Mouse (Mus musculus) limb, embryonic 14.5 days (tissue): Measurements from ENCODE around the gene Rasal1. TPM values are rescaled to one million over a fixed set of nuclear protein-coding genes. Genes with fewer than 3 reads are reported as not detected.
A peak's percentile ranks its signal among the peaks of the same experiment; 100 is the strongest.

Experiments
- ATAC-seq: fragments of 200-750 bp; cut with Nextera tagmentation; 2 replicates; pipeline ENCODE4 v1.8.0; 2017; ENCODE audit warnings: low read depth, moderate number of reproducible peaks, moderate TSS enrichment; ENCODE audit not compliant: low FRiP score
- DNase-seq: peaks from one replicate; pipeline ENCODE4 v3.0.0-alpha.2; 2015; ENCODE audit warnings: low spot score
- H3K27ac ChIP-seq: fragments of 300-500 bp; sonication (generic); replicated peaks from 2 replicates; pipeline ENCODE4 v1.5.1; 2014; ENCODE audit warnings: low read depth, mild to moderate bottlenecking, low read length, moderate library complexity, mixed read lengths
- H3K27me3 ChIP-seq: fragments of 300-500 bp; sonication (generic); 2 replicates; pipeline ENCODE4 v1.6.1; 2014; ENCODE audit warnings: low read length, mixed read lengths; ENCODE audit not compliant: control insufficient read depth, insufficient read depth
- H3K36me3 ChIP-seq: fragments of 300-500 bp; sonication (generic); 2 replicates; pipeline ENCODE4 v1.6.1; 2014; ENCODE audit warnings: mild to moderate bottlenecking, low read length, moderate library complexity, mixed read lengths; ENCODE audit not compliant: control insufficient read depth, insufficient read depth
- H3K4me1 ChIP-seq: fragments of 300-500 bp; sonication (generic); 2 replicates; pipeline ENCODE4 v1.6.1; 2014; ENCODE audit warnings: antibody characterized with exemption, low read length, mixed read lengths; ENCODE audit not compliant: control insufficient read depth, insufficient read depth
- H3K4me2 ChIP-seq: fragments of 300-500 bp; sonication (generic); replicated peaks from 2 replicates; pipeline ENCODE4 v1.6.1; 2014; ENCODE audit warnings: low read depth, mild to moderate bottlenecking, low read length, moderate library complexity; ENCODE audit not compliant: severe bottlenecking
- H3K4me3 ChIP-seq: fragments of 300-500 bp; sonication (generic); replicated peaks from 2 replicates; pipeline ENCODE4 v1.5.1; 2014; ENCODE audit warnings: low read length
- H3K9ac ChIP-seq: fragments of 300-500 bp; sonication (generic); 2 replicates; pipeline ENCODE4 v1.6.1; 2014; ENCODE audit warnings: mild to moderate bottlenecking, low read depth, low read length, moderate library complexity; ENCODE audit not compliant: severe bottlenecking
- H3K9me3 ChIP-seq: fragments of 300-500 bp; sonication (generic); 2 replicates; pipeline ENCODE4 v1.6.1; 2016; ENCODE audit warnings: low read length; ENCODE audit not compliant: control insufficient read depth
- POLR2A ChIP-seq: fragments of 200-500 bp; IDR thresholded peaks from 2 replicates; pipeline ENCODE4 v1.8.0; 2012; ENCODE audit warnings: inconsistent platforms, mild to moderate bottlenecking, moderate library complexity, borderline replicate concordance; ENCODE audit not compliant: insufficient read depth, insufficient read length; ENCODE audit errors: extremely low read depth
- WGBS: fragments of 180-500 bp; shearing (Covaris S2); extraction: QIAGEN DNeasy Blood & Tissue Kit; methylation state at CpG from one replicate; pipeline ENCODE4 v1.1.7; 2014; 5-methylcytosine and 5-hydroxymethylcytosine counted together
- polyA plus RNA-seq, 2 experiments: library from polyadenylated mRNA; depleted of rRNA in 1 of 2; stranded (reverse) in 1 of 2; unstranded in 1 of 2; fragments of >200 nt; fragmentation: Nextera tagmentation in 1 of 2; extraction: Ambion mirVana in 1 of 2; gene quantifications; 2 replicates each; pipeline versions ENCODE4 v1.2.1 to v1.2.3; 2012 to 2014

Gene Rasal1
- polyA plus RNA-seq, 2 experiments, result 0.19 to 1.0 TPM

- no peak for DNase-seq
- Histone ChIP-seq H3K4me2 (no peak overlapping the region), H3K36me3 (peaks cover 41% of the 10 kb centered on the region), H3K9me3 (peaks cover 6% of the 10 kb centered on the region; the same call in 1 of the 2 replicates), H3K9ac (no peak overlapping the region), H3K27ac (no peak overlapping the region), H3K27me3 (peaks cover 9% of the 10 kb centered on the region; the same call in 1 of the 2 replicates), H3K4me1 (no peaks in the 10 kb centered on the region), H3K4me3 (no peak overlapping the region)
- no peak for ATAC-seq
- no peak for TF ChIP-seq POLR2A
- 54% methylated on average over 7 of the region's 7 CpGs for WGBS
These were observed 20.0 kb upstream of the Rasal1 start for GRCm38 (mm10) chr5:120628624-120629023.

- DNase-seq (no peak), ATAC-seq (no peak)
- no peak overlapping the region for H3K27ac ChIP-seq
- H3K9me3 ChIP-seq, result peaks cover 6% of the 10 kb centered on the region; the same call in 1 of the 2 replicates
- H3K36me3 ChIP-seq, result peaks cover 17% of the 10 kb centered on the region
- peak overlapping the region; percentile 41; the same call in 1 of the 2 replicates for H3K9ac ChIP-seq
- no peak for TF ChIP-seq POLR2A
- no peaks in the 10 kb centered on the region for H3K4me1 ChIP-seq
- H3K4me2 ChIP-seq, result peak overlapping the region; percentile 37
- H3K4me3 ChIP-seq, result 0 out of 2 replicates have a peak overlapping the region, but pooled peaks have one; percentile 8
- WGBS, result 7% methylated on average over 29 of the region's 29 CpGs
- peaks cover 9% of the 10 kb centered on the region; the same call in 1 of the 2 replicates for H3K27me3 ChIP-seq
These were observed 17.5 kb upstream of the Rasal1 start for GRCm38 (mm10) chr5:120631128-120631527.

GRCm38 (mm10) chr5:120631892-120632291, 16.7 kb upstream of the Rasal1 start:
- Histone ChIP-seq H3K36me3 (peaks cover 14% of the 10 kb centered on the region), H3K27ac (no peak overlapping the region), H3K4me2 (no peak overlapping the region), H3K4me1 (no peaks in the 10 kb centered on the region), H3K9me3 (peaks cover 6% of the 10 kb centered on the region; the same call in 1 of the 2 replicates), H3K4me3 (no peak overlapping the region), H3K9ac (no peak overlapping the region), H3K27me3 (peaks cover 9% of the 10 kb centered on the region; the same call in 1 of the 2 replicates)
- ATAC-seq (no peak), DNase-seq (no peak)
- TF ChIP-seq POLR2A, result no peak
- WGBS, result 90% methylated on average over 5 of the region's 5 CpGs

- no peaks in the 10 kb centered on the region for H3K36me3 ChIP-seq
- no peak for DNase-seq
- no peak for ATAC-seq
- H3K27ac ChIP-seq, result no peak within 1 kb of the TSS
- H3K9ac ChIP-seq, result no peak within 1 kb of the TSS
- H3K4me2 ChIP-seq, result no peak within 1 kb of the TSS
- TF ChIP-seq POLR2A, result no peak
- no peaks in the 10 kb centered on the region for H3K4me1 ChIP-seq
- 54% methylated on average over 9 of the region's 9 CpGs for WGBS
- peaks cover 9% of the 10 kb centered on the region; the same call in 1 of the 2 replicates for H3K27me3 ChIP-seq
- H3K4me3 ChIP-seq, result no peak within 1 kb of the TSS
- H3K9me3 ChIP-seq, result peaks cover 6% of the 10 kb centered on the region; the same call in 1 of the 2 replicates
These were observed 14.5 kb upstream of the Rasal1 start, which contains the start of gene Cfap73 for GRCm38 (mm10) chr5:120634131-120634530. Gene Cfap73 (minus strand): TSS chr5:120634235.

GRCm38 (mm10) chr5:120634860-120635259, 13.8 kb upstream of the Rasal1 start:
- Histone ChIP-seq H3K4me3 (no peak overlapping the region), H3K36me3 (no peaks in the 10 kb centered on the region), H3K9me3 (peaks cover 6% of the 10 kb centered on the region; the same call in 1 of the 2 replicates), H3K4me1 (no peaks in the 10 kb centered on the region), H3K9ac (no peak overlapping the region), H3K27ac (no peak overlapping the region), H3K4me2 (no peak overlapping the region), H3K27me3 (peaks cover 8% of the 10 kb centered on the region; the same call in 1 of the 2 replicates)
- 36% methylated on average over 5 of the region's 5 CpGs for WGBS
- TF ChIP-seq POLR2A, result no peak
- DNase-seq, result no peak
- no peak for ATAC-seq
